Mouse (Mus musculus): ENCODE data around the gene Grn.
"Not testable (repeated sequence)": the region's sequence is repeated elsewhere in the genome, so short reads cannot be mapped to it uniquely, and the experiment has no call there.

Gene Grn

DNA sequence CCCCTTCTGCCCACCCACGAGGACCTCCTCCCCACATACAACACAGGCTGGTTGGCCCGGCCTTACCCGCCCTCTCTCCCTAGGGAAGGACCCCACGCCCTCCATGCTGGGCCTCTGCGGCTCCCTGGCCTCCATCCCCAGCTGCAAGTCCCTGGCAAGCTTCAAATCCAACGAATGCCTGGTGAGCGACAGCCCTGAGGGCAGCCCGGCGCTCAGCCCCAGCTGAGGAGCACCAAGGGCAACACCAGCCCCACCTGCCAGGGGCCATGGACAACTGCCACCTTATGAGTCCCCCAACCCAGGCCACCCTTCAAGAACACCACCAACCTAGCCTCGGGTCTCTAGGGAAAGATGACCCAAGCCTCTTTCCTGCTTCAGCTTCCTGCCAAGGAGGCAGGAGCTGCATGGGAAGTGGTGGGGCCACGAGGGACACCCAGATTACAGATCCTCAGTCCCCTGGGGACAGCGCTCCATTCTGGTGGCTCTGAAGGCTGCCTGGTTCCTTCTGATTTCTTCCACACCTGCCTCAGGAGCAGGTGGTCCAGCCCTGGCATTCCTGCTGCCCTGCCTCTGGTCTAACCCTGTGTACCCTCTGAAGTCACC, 28.1 kb upstream of the Grn start:
- no peak for DNase-seq

- no peak for DNase-seq
Observed at GRCm38 (mm10) chr11:102403657-102404056, 26.5 kb upstream of the Grn start.

DNA sequence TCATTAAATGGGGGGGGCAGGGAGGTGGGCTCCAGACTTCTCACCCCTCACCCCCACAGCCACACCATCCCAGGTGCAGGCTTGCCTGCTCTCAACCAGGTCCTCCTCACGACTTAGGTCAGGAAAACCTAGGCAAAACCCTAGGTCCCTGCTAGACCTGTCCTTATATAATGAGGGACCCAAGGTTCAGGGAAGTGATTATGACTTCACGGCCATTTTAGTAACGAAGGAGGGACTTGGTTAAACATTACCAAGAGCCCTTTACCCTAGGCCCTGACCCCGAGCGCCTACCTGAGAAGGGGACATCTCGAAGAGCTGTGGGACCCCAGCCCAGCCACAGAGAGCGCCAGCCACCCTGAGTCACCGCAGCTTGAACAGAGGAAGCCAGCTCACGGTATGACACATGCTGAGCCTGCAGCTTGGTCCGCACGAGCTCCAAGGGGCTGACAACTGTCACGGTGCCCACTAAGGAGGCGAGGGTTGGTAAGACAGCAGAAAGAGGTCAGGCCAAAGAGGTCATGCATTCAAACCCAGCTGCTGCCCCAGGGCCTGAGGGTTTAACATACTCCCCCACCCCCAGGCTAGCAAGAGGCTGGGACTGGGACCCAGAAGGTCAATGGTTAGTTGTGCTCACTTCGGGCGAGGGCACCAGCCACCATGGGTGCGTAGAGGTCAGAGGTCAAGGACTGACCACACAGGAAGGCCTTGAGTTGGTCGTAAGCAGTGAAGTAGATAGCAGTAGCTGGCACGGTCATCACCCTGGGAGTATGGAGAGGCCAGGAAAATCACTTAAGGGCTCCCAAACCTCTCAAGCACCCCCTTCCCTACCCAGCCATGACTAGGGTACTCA, 25.7 kb upstream of the Grn start:
- DNase-seq: peak in 1 of 2 experiments; percentile 44

DNA sequence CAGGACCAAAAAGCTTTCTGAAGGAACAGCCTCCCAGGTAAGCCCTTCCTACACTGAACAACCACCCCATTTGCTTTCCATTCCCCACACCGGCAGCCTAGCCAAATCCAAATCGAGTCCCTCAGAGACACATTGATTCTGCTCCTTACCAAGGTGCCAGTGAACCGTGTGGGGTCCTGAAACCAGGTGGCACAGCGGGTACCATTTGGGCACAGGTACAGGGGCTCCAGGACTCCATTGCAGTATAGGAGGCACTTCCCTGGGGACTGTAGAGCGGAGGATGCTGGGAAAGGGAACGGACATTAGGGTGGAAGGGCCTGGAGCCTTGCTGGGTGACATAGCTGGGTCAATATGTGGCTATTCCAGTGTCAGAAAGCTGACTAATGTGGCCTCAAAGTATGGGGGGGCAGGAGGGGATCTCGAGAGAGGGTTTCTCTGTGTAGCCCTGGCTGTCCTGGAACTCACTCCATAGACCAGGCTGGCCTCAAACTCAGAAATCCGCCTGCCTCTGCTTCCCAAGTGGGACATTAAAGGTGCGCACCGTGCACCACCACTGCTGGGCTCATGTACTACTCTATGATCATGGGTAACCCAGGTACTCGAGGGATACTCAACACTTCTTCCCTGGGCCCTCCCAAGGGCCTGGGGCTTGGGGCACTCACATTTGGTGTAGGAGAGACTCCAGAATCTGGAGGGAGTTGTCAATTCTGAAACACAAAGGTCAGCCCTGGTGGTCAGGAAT, 24.4 kb upstream of the Grn start:
- DNase-seq: no peak

GRCm38 (mm10) chr11:102406401-102406800, 23.7 kb upstream of the Grn start:
- no peak for DNase-seq

DNA sequence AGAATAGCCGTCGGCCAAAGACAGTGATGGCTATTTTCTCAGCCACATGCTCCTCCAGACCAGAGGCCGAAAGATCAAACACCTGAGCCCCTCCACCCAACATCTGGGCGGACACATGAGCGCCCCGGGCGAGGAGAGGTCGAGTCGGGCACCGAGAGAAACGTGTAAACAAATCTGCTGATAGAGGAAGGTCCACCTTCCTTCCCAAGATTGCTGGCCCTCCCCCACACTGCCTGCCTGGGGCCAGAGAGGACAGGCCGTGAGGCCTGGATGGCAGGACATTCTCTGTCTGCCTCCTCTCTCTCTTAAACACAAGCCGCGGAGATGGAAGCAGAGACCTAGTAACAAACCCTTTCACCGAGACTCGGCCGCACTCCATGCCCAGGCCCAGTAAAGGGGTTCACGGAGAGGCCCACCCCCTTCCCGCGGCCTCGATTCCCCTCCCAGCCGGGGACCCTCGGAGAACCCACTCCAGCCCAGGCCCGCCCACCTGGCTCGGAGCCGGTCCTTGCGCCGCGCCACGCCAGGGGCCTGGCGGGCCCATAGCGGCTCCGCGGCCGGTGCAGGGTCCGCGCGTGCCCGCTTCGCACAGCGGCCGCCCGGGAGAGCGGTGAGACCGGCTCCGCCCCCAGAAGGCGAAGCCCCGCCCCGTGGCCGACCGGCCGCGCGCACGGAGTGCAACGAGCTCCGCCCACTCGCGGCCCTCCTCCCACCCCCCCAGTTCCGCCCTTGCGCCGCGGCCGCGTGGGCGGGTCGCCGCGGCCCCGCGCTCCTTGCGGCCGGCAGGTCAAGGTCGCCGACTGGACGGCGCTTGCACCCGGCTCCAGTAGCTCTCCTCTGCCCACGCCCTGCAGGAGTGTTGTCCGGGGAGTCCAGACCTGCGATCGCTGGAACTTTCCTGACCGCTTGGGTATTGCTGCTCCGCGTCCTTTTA, 22.9 kb upstream of the Grn start:
- peak; percentile 88 to 91 for DNase-seq

GRCm38 (mm10) chr11:102407834-102408215, 22.3 kb upstream of the Grn start, which contains the start of gene Slc25a39:
TSS of gene Slc25a39 (minus strand) at chr11:102407946.
- no peak for DNase-seq

DNA sequence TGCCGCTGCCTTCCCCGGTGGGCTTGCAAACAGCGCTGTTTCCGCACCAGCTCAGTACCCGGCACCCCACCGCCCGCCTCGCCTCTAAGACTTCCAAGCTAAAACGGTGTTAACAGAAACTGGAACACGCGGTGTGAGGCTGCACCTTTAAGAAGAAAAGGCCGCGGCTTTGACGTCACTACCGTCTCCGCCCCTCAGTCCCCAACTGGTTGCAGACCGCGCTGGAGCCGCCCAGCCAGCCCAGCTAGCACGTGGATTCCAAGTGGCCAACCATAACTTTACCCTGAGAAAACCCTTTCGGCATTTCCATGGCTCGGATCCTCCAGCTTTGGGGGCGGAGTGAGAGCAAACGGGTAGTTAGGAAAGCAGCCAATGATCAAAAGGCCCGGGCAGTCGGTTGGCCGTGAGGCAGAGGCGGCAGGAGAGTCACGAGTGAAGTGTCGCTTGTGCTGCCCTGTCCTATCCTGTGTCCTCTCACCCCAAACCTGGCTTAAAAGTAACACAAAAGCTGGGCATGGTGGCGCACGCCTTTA, 21.7 kb upstream of the Grn start:
- peak; percentile 98 to 99 for DNase-seq

DNA sequence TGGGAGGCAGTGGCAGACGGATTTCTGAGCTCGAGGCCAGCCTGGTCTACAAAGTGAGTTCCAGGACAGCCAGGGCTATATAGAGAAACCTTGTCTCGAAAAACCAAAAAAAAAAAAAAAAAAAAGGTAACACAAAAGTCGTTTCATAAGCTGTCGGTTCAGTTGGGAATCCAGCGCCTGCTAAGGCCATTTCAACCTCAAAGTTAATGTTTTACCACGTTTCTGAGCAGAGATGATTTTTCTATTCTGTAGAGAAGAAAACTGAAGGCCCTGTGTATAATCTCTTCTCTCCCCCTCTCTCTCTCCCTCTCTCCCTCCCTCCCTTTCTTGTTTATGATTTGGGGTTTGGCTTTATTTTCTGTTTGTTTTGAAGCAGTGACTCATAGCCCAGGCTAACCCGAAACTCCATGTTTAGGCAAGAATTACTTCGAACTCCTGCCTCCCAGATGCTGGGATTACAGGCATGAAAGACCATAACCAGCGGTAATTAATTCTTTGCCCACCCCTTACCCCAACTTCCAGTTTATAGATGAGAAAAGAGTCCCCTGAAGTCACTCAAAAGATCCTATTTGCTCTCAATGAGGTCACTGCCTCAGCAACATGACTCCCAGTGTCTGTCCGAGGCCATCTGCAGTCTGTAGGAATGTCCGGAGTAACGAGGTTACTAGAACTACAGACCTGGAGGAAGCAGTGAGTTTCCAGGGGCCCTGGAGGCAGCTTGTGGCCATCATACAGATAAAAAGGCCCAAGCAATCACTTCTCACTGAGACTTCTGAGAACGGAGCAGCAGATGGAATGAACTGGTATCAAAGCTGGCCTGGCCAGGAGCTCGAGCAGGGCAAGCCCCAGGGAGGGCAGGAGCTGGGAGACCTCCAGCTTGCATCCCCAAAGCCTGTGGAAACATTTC, 21.0 kb upstream of the Grn start:
- no peak for DNase-seq

DNA sequence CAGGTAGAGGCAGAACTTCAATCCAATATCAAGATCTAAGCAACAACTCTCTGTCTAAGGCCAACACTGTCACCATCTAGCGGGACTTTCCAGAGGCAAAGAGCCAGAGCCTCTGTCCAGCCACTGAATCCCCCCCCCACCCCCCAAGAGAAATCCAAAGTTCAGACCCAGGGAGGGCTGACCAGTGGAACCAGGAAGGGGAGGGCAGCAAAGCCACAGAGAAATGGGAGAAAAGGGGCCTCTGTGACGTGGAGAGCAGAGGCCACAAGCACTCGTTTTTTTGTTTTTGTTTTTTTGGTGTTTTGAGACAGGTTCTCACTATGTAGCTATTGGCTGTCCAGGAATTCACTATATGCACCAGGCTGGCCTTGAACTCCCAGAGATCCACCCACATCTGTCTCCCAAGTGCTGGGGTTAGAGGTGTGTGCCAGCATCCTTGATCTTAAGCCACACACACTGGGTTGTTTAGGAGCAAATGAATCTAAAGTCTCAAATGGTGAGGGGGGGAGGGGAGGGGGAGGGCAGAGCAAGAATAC, 20.3 kb upstream of the Grn start:
- no peak for DNase-seq

DNA sequence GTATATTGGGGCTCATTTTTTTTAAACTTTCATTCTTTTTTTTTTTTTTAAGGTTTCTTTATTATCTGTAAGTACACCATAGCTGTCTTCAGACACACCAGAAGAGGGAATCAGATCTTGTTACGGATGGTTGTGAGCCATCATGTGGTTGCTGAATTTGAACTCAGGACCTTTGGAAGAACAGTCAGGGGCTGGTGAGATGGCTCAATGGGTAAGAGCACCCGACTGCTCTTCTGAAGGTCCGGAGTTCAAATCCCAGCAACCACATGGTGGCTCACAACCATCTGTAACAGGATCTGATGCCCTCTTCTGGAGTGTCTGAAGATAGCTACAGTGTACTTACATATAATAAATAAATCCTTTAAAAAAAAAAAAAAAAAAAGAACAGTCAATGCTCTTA, 19.8 kb upstream of the Grn start:
- not testable (repeated sequence) for DNase-seq

DNA sequence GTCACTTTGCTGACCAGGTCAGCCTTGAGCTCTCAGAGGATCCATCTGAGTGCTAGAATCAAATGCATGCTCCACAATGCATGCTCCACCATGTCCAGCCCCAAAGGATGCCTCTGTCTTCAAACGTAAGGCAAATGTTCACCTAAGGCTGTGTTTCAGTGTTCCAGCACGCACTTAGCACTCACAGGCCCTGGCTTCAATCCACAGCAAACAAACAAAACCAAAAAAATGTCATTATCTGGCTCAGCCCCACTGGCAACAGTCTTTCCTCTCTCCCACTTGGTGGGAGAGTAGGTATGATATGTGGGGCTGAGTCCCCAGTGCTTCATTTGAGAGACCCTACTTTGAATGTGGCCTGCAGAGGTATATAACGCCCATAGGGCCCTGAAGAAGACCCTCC, 19.1 kb upstream of the Grn start:
- peak in 1 of 2 experiments; percentile 37 for DNase-seq

DNA sequence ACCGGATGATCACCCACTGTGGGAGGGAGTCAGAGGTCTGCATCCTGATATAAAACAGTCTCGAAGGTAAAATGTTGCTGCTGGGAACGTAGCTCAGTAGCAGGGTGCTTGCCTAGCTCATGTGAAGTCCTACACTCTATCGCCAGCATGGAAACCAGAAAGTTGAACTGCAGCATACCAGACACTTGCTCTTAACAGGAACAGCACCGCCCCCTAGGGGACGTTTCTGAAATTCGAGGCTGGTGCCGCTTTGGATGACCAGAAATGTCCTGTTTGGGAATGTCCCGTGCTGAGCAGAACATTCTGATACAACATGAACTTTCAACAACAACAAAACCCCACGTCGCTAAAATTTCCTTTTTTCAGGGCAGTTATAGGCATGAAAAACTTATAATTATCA, 18.4 kb upstream of the Grn start:
- DNase-seq: peak; percentile 89 to 93

DNA sequence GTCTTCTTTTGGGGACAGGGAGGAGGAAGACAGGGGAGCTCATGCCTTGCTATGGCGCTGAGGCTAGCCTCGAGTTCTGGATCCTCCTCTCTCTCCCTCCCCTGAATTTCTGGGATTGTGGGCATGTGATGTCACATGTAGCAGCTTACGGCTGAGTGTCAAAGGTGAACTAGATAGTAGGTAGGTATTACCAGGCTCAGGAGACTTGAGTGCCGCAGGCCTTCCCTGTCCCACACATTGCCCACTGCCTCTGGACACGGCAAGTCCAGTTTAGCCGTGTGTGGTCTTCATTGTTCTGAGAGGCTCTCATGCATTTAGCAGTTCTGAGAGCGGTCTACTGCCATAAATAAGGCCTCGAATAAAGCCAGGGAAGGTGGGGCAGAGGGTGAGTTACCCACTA, 17.1 kb upstream of the Grn start:
- DNase-seq: no peak

- DNase-seq: no peak
Observed at GRCm38 (mm10) chr11:102415034-102415802, 14.9 kb upstream of the Grn start.

GRCm38 (mm10) chr11:102417160-102417559, 13.0 kb upstream of the Grn start:
- no peak for DNase-seq

DNA sequence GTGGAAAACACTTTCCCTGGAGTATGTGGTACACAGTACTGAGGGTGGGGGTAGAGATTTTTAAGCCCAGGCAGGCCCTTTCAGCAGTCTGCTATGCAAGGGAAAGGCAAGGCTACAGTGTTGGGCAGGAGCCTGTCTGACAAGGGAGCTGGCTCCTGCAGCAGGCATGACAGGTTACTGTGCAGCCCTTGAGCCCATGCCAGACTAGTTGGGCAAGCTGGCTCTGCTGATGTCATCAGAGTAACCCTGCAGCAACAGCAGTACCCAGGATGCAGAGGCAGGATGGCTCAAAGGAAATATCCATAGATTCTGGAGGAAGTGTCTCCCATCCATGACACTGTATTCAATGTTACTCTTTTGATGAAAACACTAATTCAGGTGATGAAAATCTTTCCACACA, 11.2 kb upstream of the Grn start:
- DNase-seq: no peak

- DNase-seq: no peak
Observed at GRCm38 (mm10) chr11:102421559-102421958, 8.6 kb upstream of the Grn start.

- DNase-seq: no peak
Observed at GRCm38 (mm10) chr11:102424666-102425065, 5.4 kb upstream of the Grn start.
